Mouse (Mus musculus) midbrain, embryonic 10.5 days (tissue): ENCODE data around the gene Cmpk2. TPM values are rescaled to one million over a fixed set of nuclear protein-coding genes. Genes with fewer than 3 reads are reported as not detected.
"Not testable (repeated sequence)": the region's sequence is repeated elsewhere in the genome, so short reads cannot be mapped to it uniquely, and the experiment has no call there.

Experiments
- DNase-seq: peaks from one replicate; pipeline ENCODE4 v3.0.0-alpha.2; 2017; ENCODE audit warnings: low spot score
- H3K27ac ChIP-seq: fragments of 300-500 bp; sonication (generic); replicated peaks from 2 replicates; pipeline ENCODE4 v1.5.1; 2016; ENCODE audit warnings: mild to moderate bottlenecking
- H3K27me3 ChIP-seq: fragments of 300-500 bp; sonication (generic); 2 replicates; pipeline ENCODE4 v1.6.1; 2016; ENCODE audit warnings: low read depth, mild to moderate bottlenecking; ENCODE audit not compliant: poor library complexity, severe bottlenecking
- H3K36me3 ChIP-seq: fragments of 300-500 bp; sonication (generic); 2 replicates; pipeline ENCODE4 v1.6.1; 2016; ENCODE audit warnings: mild to moderate bottlenecking, moderate library complexity
- H3K4me1 ChIP-seq: fragments of 300-500 bp; sonication (generic); 2 replicates; pipeline ENCODE4 v1.6.1; 2016
- H3K4me3 ChIP-seq: fragments of 300-500 bp; sonication (generic); 2 replicates; pipeline ENCODE4 v1.5.1; 2016; ENCODE audit warnings: mild to moderate bottlenecking, moderate library complexity
- H3K9me3 ChIP-seq: fragments of 300-500 bp; sonication (generic); replicated peaks from 2 replicates; pipeline ENCODE4 v1.6.1; 2016; ENCODE audit warnings: mild to moderate bottlenecking
- WGBS: fragments of 180-500 bp; shearing (Covaris S2); methylation state at CpG from one replicate; pipeline ENCODE4 v1.1.7; 2016; 5-methylcytosine and 5-hydroxymethylcytosine counted together
- polyA plus RNA-seq: library from polyadenylated mRNA; unstranded; fragments of >200 nt; fragmentation: Nextera tagmentation; extraction: Ambion mirVana; gene quantifications from 2 replicates; pipeline ENCODE4 v1.2.1, GENCODE M21; 2016

Gene Cmpk2
- 4.2 and 6.2 TPM in 2 replicates for polyA plus RNA-seq

GRCm38 (mm10) chr12:26469098-26470041 is at the start of gene Cmpk2:
Gene Cmpk2, plus strand, starts transcription at chr12:26469204.
- H3K4me1 ChIP-seq: peaks cover 25% of the 10 kb centered on the region
- peak within 1 kb of the TSS; percentile 92 for H3K27ac ChIP-seq
- peak within 1 kb of the TSS; percentile 81 for H3K4me3 ChIP-seq
- under 1% methylated on average over 69 of the region's 69 CpGs for WGBS
- H3K9me3 ChIP-seq: no peaks in the 10 kb centered on the region
- 0 out of 2 replicates have a peak, but pooled peaks cover 7% of the 10 kb centered on the region for H3K27me3 ChIP-seq
- no peaks in the 10 kb centered on the region for H3K36me3 ChIP-seq
- DNase-seq: peak; percentile 78

GRCm38 (mm10) chr12:26424841-26425240 is 44.2 kb upstream of the Cmpk2 start:
- Histone ChIP-seq H3K36me3 (no peaks in the 10 kb centered on the region), H3K27ac (no peak overlapping the region), H3K9me3 (no peaks in the 10 kb centered on the region), H3K4me1 (no peaks in the 10 kb centered on the region), H3K27me3 (no peaks in the 10 kb centered on the region), H3K4me3 (no peak overlapping the region)
- WGBS: 91% methylated on average over 2 of the region's 2 CpGs
- no peak for DNase-seq

- H3K27me3 ChIP-seq, DNase-seq, H3K4me3 ChIP-seq, H3K36me3 ChIP-seq, H3K27ac ChIP-seq, H3K4me1 ChIP-seq, H3K9me3 ChIP-seq: not testable (repeated sequence)
- 80% methylated on average over 2 of the region's 2 CpGs for whole genome bisulfite sequencing
Observed at GRCm38 (mm10) chr12:26428771-26429170, 40.2 kb upstream of the Cmpk2 start.

GRCm38 (mm10) chr12:26436334-26436733 is 32.7 kb upstream of the Cmpk2 start:
- Histone ChIP-seq H3K9me3 (no peaks in the 10 kb centered on the region), H3K36me3 (no peaks in the 10 kb centered on the region), H3K4me3 (no peak overlapping the region), H3K27ac (no peak overlapping the region), H3K27me3 (no peaks in the 10 kb centered on the region), H3K4me1 (no peaks in the 10 kb centered on the region)
- no peak for DNase-seq
- 88% methylated on average over 4 of the region's 4 CpGs for WGBS

GRCm38 (mm10) chr12:26437950-26438349 is 31.1 kb upstream of the Cmpk2 start:
- Histone ChIP-seq H3K4me3 (no peak overlapping the region), H3K4me1 (no peaks in the 10 kb centered on the region), H3K9me3 (no peaks in the 10 kb centered on the region), H3K27me3 (no peaks in the 10 kb centered on the region), H3K27ac (no peak overlapping the region), H3K36me3 (no peaks in the 10 kb centered on the region)
- DNase-seq: no peak
- WGBS: 87% methylated on average over 3 of the region's 3 CpGs

GRCm38 (mm10) chr12:26439366-26439765 is 29.6 kb upstream of the Cmpk2 start:
- no peak for DNase-seq
- Histone ChIP-seq H3K27ac (no peak overlapping the region), H3K36me3 (no peaks in the 10 kb centered on the region), H3K4me1 (no peaks in the 10 kb centered on the region), H3K4me3 (no peak overlapping the region), H3K9me3 (no peaks in the 10 kb centered on the region), H3K27me3 (no peaks in the 10 kb centered on the region)
- WGBS: 86% methylated on average over 3 of the region's 3 CpGs

GRCm38 (mm10) chr12:26444054-26444453 is 24.9 kb upstream of the Cmpk2 start:
- no peaks in the 10 kb centered on the region for H3K9me3 ChIP-seq
- H3K27me3 ChIP-seq: no peaks in the 10 kb centered on the region
- DNase-seq: peak; percentile 50
- no peak overlapping the region for H3K27ac ChIP-seq
- H3K4me3 ChIP-seq: no peak overlapping the region
- no peaks in the 10 kb centered on the region for H3K4me1 ChIP-seq
- under 1% methylated on average over 2 of the region's 2 CpGs for WGBS
- H3K36me3 ChIP-seq: no peaks in the 10 kb centered on the region

DNA sequence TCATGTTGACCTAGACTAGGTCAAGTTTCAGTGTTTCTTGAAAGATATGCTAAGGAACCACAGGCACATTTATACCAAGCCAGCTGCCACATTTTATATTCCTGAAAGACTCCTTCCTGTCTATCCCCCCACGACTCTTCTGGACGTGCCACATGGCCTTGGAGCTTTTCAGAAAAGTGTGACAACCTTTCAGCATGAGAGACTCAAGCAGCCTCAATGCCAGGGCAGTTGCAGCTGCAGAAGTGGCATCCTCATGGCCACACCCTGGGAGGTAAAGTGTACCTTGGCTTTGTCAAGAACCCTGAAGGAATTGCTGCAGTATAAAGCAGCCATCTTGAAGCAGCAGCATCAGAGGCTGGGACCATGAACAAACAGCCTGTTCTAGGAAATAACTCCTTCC is 24.5 kb upstream of the Cmpk2 start:
- no peaks in the 10 kb centered on the region for H3K4me1 ChIP-seq
- H3K27me3 ChIP-seq: no peaks in the 10 kb centered on the region
- no peaks in the 10 kb centered on the region for H3K36me3 ChIP-seq
- WGBS: 91% methylated on average over 2 of the region's 2 CpGs
- H3K4me3 ChIP-seq: no peak overlapping the region
- no peak for DNase-seq
- no peak overlapping the region for H3K27ac ChIP-seq
- H3K9me3 ChIP-seq: no peaks in the 10 kb centered on the region

DNA sequence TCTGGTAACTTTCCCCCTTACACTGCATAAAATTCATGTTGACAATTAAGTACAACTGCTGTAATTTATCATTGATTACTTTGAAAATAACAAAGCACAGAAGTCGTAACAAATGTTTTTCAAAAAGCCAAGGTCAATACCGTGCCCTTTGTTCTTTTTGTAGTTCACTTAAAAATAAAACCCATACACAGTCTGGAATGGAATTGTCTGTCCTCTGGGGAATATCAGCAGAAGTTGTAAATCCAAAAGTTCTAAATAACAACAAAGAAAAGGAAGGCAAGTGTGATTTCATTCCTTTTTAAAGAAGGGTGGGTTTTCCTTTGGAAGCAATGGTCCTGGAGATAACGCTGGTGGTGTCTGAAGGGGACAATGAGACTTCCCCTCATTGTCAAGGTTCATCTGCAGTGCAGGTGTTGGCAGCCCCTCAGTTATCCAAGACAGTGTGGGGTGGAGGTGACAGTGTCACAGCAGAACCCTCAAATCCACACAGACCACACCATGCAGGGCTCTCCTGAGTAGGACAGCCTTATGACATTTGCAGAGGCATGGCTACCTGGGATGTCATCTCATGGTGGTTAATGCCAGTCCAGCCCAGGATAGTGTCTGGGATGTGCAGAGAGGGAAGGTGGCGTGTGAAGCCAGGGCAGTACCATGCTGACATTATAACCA is 22.5 kb upstream of the Cmpk2 start:
- H3K27ac ChIP-seq: no peak overlapping the region
- no peak overlapping the region for H3K4me3 ChIP-seq
- 84% methylated on average over 4 of the region's 4 CpGs for WGBS
- H3K36me3 ChIP-seq: no peaks in the 10 kb centered on the region
- no peak for DNase-seq
- H3K4me1 ChIP-seq: no peaks in the 10 kb centered on the region
- H3K9me3 ChIP-seq: no peaks in the 10 kb centered on the region
- H3K27me3 ChIP-seq: no peaks in the 10 kb centered on the region

DNA sequence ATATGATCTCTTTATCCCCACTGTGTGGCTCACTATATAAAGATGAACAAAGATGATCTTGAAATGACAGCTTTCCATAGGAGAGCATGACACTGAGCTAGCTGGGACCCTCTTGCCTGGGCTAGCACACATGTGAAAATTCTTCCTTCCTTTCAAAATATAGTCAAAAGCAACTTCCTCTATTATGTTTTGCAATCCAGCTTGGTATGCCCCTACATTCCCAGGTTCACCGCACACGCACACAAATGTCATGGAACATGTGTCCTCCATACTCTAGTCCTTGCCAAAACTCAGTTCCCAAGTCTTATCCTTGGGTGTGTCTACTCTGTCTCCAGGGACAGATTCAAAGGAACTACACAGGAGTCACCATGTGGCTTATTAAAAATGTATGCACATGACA is 19.5 kb upstream of the Cmpk2 start:
- no peak overlapping the region for H3K4me3 ChIP-seq
- no peak for DNase-seq
- H3K4me1 ChIP-seq: no peaks in the 10 kb centered on the region
- H3K27ac ChIP-seq: no peak overlapping the region
- H3K36me3 ChIP-seq: no peaks in the 10 kb centered on the region
- no peaks in the 10 kb centered on the region for H3K9me3 ChIP-seq
- H3K27me3 ChIP-seq: no peaks in the 10 kb centered on the region
- WGBS: 94% methylated on average over 2 of the region's 2 CpGs

DNA sequence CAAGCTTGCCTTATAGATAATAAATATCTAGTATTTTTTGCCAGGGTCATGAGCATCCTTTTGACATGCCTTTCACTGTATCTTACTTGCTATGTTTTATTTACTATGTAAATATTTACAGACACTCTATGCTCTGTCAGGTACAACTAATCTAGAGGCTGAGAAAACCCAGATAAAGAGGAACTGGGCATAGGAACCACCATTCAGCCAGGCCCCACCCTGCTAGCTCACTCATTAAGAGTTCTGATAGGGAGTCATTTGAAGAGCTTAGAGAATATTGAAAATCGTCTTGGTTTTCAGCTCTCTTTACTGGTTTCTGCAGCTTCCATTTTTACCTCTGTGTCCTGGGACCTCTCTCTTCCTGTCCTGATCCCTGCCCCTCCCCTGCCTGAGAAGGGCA is 17.9 kb upstream of the Cmpk2 start:
- H3K27ac ChIP-seq: no peak overlapping the region
- WGBS: 55% methylated on average over 1 of the region's 1 CpGs
- no peaks in the 10 kb centered on the region for H3K36me3 ChIP-seq
- peaks cover 5% of the 10 kb centered on the region; the same call in 1 of the 2 replicates for H3K4me1 ChIP-seq
- no peak for DNase-seq
- no peaks in the 10 kb centered on the region for H3K27me3 ChIP-seq
- no peak overlapping the region for H3K4me3 ChIP-seq
- H3K9me3 ChIP-seq: no peaks in the 10 kb centered on the region

DNA sequence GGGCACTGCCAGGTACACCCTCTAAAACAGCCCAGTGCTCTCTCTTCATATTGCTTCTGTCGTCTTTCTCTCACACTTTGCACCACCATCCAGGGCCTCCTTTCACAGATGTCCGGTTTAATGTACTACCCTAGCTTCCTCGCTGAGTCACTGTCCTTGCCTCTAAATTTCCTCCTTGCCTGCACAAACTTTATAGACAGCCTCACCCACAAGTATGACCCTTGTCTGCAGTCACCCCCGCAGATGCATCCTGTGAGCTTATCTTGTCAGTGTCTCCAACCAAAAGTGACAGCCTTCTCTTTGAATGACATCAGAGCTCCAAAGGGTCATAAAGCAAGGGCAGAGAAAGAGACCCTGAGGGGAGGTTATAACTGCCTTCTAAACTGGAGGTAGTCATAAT is 16.1 kb upstream of the Cmpk2 start:
- Histone ChIP-seq H3K27ac (no peak overlapping the region), H3K4me3 (no peak overlapping the region), H3K9me3 (no peaks in the 10 kb centered on the region), H3K27me3 (no peaks in the 10 kb centered on the region), H3K4me1 (peaks cover 8% of the 10 kb centered on the region; the same call in 1 of the 2 replicates), H3K36me3 (no peaks in the 10 kb centered on the region)
- no peak for DNase-seq
- WGBS: 78% methylated on average over 4 of the region's 4 CpGs

DNA sequence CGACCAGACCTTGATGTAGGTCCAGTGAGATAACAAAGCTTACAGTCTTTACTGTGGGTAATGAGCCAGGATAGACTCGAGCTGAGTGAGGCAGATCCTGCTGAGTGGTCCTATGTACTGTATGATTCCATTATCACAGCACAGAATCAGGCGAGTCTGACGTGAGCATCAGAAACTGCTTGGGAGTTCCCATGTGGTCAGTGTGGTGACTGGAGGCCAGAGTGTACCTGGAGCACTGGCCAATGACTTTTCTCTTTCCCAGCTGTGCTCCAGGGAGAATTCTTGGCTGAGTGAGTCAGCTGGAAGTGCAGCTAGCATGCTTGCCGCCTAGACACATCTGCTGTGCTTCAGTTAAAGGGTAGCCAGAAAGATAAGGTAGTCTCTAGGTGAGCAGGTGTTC is 14.3 kb upstream of the Cmpk2 start:
- WGBS: 73% methylated on average over 5 of the region's 5 CpGs
- no peaks in the 10 kb centered on the region for H3K9me3 ChIP-seq
- H3K27ac ChIP-seq: no peak overlapping the region
- peaks cover 8% of the 10 kb centered on the region; the same call in 1 of the 2 replicates for H3K4me1 ChIP-seq
- H3K4me3 ChIP-seq: no peak overlapping the region
- H3K27me3 ChIP-seq: no peaks in the 10 kb centered on the region
- H3K36me3 ChIP-seq: no peaks in the 10 kb centered on the region
- no peak for DNase-seq
